9 mouse cellular contexts compared by ENCODE assay signal in the genomic region with DNA sequence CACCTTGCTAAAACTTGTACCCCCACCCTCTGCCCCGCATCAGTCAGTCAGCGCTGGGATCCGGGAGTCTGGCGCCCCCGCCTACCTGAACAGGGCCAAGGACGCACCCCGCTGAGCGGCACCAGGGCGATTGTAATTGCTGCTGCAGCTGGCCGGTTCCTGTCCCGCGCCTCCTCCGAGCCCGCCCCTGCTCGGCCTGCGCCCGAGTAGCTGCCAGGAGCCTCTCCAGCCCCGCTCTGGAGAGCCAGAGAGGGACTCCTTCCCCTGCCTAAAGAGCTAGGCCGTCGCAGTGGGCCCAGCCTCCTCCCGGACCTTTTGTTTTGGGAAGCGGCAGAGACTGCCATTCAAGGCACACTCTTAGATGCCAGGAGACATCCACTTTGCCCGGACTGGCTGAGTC. TPM values are rescaled to one million over a fixed set of nuclear protein-coding genes. Genes with fewer than 3 reads are reported as not detected.
A peak's percentile ranks its signal among the peaks of the same experiment; 100 is the strongest.
DNase-seq lines count a peak whose midpoint lies in the region; ATAC-seq lines count a peak whose summit lies in the region.
"Had no signal": no experiment of that assay in that cellular context is flagged by ENCODE, and none has a peak within 500 bp of the region (broad histone marks: within the 10 kb centered on the region; RNA-seq: fewer than 3 reads in every experiment).

No protein-coding gene starts in this region.

- H3K4me1 ChIP-seq in hindbrain, embryonic 14.5 days (replicated peaks; ENCODE audit: control insufficient read depth, insufficient read depth, low read length): no peaks in the 10 kb centered on the region
- peaks cover 4% of the 10 kb centered on the region; the same call in 1 of the 2 replicates for H3K4me1 ChIP-seq in lung, embryonic 15.5 days

- 0 out of 2 replicates have a peak, but pooled peaks cover 7% of the 10 kb centered on the region for H3K27me3 ChIP-seq in hindbrain, embryonic 14.5 days (ENCODE audit: control insufficient read depth, insufficient read depth, low read length)
- peaks cover 28% of the 10 kb centered on the region for H3K27me3 ChIP-seq in lung, embryonic 15.5 days

- no peaks in the 10 kb centered on the region for H3K9me3 ChIP-seq in hindbrain, embryonic 14.5 days (ENCODE audit: control insufficient read depth, low read length)
- no peaks in the 10 kb centered on the region for H3K9me3 ChIP-seq in lung, embryonic 15.5 days

- no peaks in the 10 kb centered on the region for H3K36me3 ChIP-seq in hindbrain, embryonic 14.5 days (replicated peaks; ENCODE audit: control insufficient read depth, insufficient read depth)
- no peaks in the 10 kb centered on the region for H3K36me3 ChIP-seq in lung, embryonic 15.5 days

- no peak for ATAC-seq in hindbrain, embryonic 14.5 days (ENCODE audit: low FRiP score)
- ATAC-seq in lung, embryonic 15.5 days (ENCODE audit: borderline replicate concordance, extremely low read depth, low FRiP score, low TSS enrichment): peak; percentile 75; the same call in 1 of the 2 replicates

- 2% methylated on average over 23 of the region's 23 CpGs for WGBS in hindbrain, embryonic 14.5 days
- 2% methylated on average over 23 of the region's 23 CpGs for WGBS in lung, embryonic 15.5 days

- H3K4me3 ChIP-seq in hindbrain, embryonic 14.5 days (replicated peaks; ENCODE audit: low read length): no peak overlapping the region
- H3K4me3 ChIP-seq in lung, embryonic 15.5 days: no peak overlapping the region

- DNase-seq in ES-CJ7 (ENCODE audit: low read depth, low spot score): peak; percentile 80
- DNase-seq in adrenal gland, postnatal 10 days: peak; percentile 72
- DNase-seq in gastrocnemius, postnatal 10 days: peak; percentile 73
- DNase-seq in hindbrain, embryonic 14.5 days (ENCODE audit: low spot score): no peak
- peak; percentile 46 for DNase-seq in retina, postnatal 1 day
- DNase-seq in layer of hippocampus, adult 8-10 months (ENCODE audit: low spot score in 2 of 2): no peak
- no peak for DNase-seq in layer of hippocampus, adult 9-10 months (ENCODE audit: low spot score)

- H3K4me2 ChIP-seq in hindbrain, embryonic 14.5 days (replicated peaks): peak overlapping the region; percentile 18; the same call in 1 of the 2 replicates
- peak overlapping the region; percentile 30 for H3K4me2 ChIP-seq in lung, embryonic 15.5 days

- H3K9ac ChIP-seq in hindbrain, embryonic 14.5 days: no peak overlapping the region; the same call in 1 of the 2 replicates
- peak overlapping the region; percentile 22; the same call in 1 of the 2 replicates for H3K9ac ChIP-seq in lung, embryonic 15.5 days

- no peak overlapping the region for H3K27ac ChIP-seq in hindbrain, embryonic 14.5 days
- no peak overlapping the region for H3K27ac ChIP-seq in lung, embryonic 15.5 days

RNA-seq across cellular contexts. Expression of a gene that starts 19.1 kb away (rescaled TPM):
- under 1 TPM; 0.42 to 0.67 TPM for total RNA-seq in adrenal gland, postnatal 10 days (2021)
- 1 to 10 TPM in 1 of 2 experiments, under 1 TPM in 1; 0.70 to 1.1 TPM for total RNA-seq in gastrocnemius, postnatal 10 days (2021)
- 0.20 and 0.31 TPM in 2 replicates for polyA plus RNA-seq in hindbrain, embryonic 14.5 days (2014; fragmentation: Nextera tagmentation; extraction: Ambion mirVana)
- polyA plus RNA-seq in lung, embryonic 15.5 days (2015; fragmentation: Nextera tagmentation; extraction: Ambion mirVana): 0.06 and 0.13 TPM in 2 replicates
- total RNA-seq in layer of hippocampus, adult 8-10 months (2022): under 1 TPM in 3 of 4 experiments, not detected in 1; 0.16 to 0.41 (median 0.18) TPM

RNA-seq across cellular contexts. Expression of a gene that starts 30.9 kb away (rescaled TPM):
- 1 to 10 TPM; 6.0 to 9.4 TPM for total RNA-seq in adrenal gland, postnatal 10 days (2021)
- under 1 TPM; 0.45 to 0.52 TPM for total RNA-seq in gastrocnemius, postnatal 10 days (2021)
- polyA plus RNA-seq in hindbrain, embryonic 14.5 days (2014; fragmentation: Nextera tagmentation; extraction: Ambion mirVana): 0.85 and 1.7 TPM in 2 replicates
- polyA plus RNA-seq in lung, embryonic 15.5 days (2015; fragmentation: Nextera tagmentation; extraction: Ambion mirVana): 3.0 and 3.8 TPM in 2 replicates
- 1 to 10 TPM; 2.7 to 5.3 (median 3.4) TPM for total RNA-seq in layer of hippocampus, adult 8-10 months (2022)

RNA-seq across cellular contexts. Expression of a gene that starts 39.1 kb away (rescaled TPM):
- total RNA-seq in adrenal gland, postnatal 10 days (2021): 10 to 100 TPM; 33.1 to 42.4 TPM
- total RNA-seq in gastrocnemius, postnatal 10 days (2021): 10 to 100 TPM; 13.4 to 18.4 TPM
- 57.8 and 64.1 TPM in 2 replicates for polyA plus RNA-seq in hindbrain, embryonic 14.5 days (2014; fragmentation: Nextera tagmentation; extraction: Ambion mirVana)
- 52.9 and 56.1 TPM in 2 replicates for polyA plus RNA-seq in lung, embryonic 15.5 days (2015; fragmentation: Nextera tagmentation; extraction: Ambion mirVana)
- 10 to 100 TPM; 50.9 to 62.0 (median 58.0) TPM for total RNA-seq in layer of hippocampus, adult 8-10 months (2022)

RNA-seq across cellular contexts. Expression of a gene that starts 40.5 kb away (rescaled TPM):
- under 1 TPM in 1 of 2 experiments, not detected in 1; 0.64 TPM for total RNA-seq in adrenal gland, postnatal 10 days (2021)
- not detected for total RNA-seq in gastrocnemius, postnatal 10 days (2021)
- polyA plus RNA-seq in hindbrain, embryonic 14.5 days (2014; fragmentation: Nextera tagmentation; extraction: Ambion mirVana): not detected in 2 replicates
- polyA plus RNA-seq in lung, embryonic 15.5 days (2015; fragmentation: Nextera tagmentation; extraction: Ambion mirVana): 0.23 and 0.32 TPM in 2 replicates
- not detected for total RNA-seq in layer of hippocampus, adult 8-10 months (2022)
- total RNA-seq: layer of hippocampus, postnatal 10 days had no signal

RNA-seq across cellular contexts. Expression of a gene that starts 53.2 kb away (rescaled TPM):
- 100 to 1,000 TPM; 212 to 265 TPM for total RNA-seq in adrenal gland, postnatal 10 days (2021)
- 100 to 1,000 TPM; 191 to 195 TPM for total RNA-seq in gastrocnemius, postnatal 10 days (2021)
- polyA plus RNA-seq in hindbrain, embryonic 14.5 days (2014; fragmentation: Nextera tagmentation; extraction: Ambion mirVana): 91.0 and 91.6 TPM in 2 replicates
- polyA plus RNA-seq in lung, embryonic 15.5 days (2015; fragmentation: Nextera tagmentation; extraction: Ambion mirVana): 215 and 229 TPM in 2 replicates
- 100 to 1,000 TPM; 255 to 304 (median 273) TPM for total RNA-seq in layer of hippocampus, adult 8-10 months (2022)

Comparison
In these comparisons a context has a peak if more than half of its experiments do, and no peak if none do; other contexts are left out.
1. DNase-seq: peak in ES-CJ7 (single experiment), adrenal gland, postnatal 10 days (single experiment), gastrocnemius, postnatal 10 days (single experiment) and retina, postnatal 1 day (single experiment); none in hindbrain, embryonic 14.5 days (single experiment), layer of hippocampus, adult 8-10 months (0 of 2) and layer of hippocampus, adult 9-10 months (single experiment).